Mouse (Mus musculus) stomach, embryonic 16.5 days (tissue): ENCODE results near the gene Cd28. TPM values are rescaled to one million over a fixed set of nuclear protein-coding genes. Genes with fewer than 3 reads are reported as not detected.

Experiments used
- ATAC-seq: fragments of 200-750 bp; cut with Nextera tagmentation; 2 replicates; pipeline ENCODE4 v1.8.0; 2017; ENCODE audit warnings: moderate number of reproducible peaks, moderate TSS enrichment; ENCODE audit not compliant: insufficient read depth, low FRiP score
- H3K27ac ChIP-seq: fragments of 300-500 bp; sonication (generic); 2 replicates; pipeline ENCODE4 v1.5.1; 2014; ENCODE audit warnings: low read length
- H3K27me3 ChIP-seq: fragments of 300-500 bp; sonication (generic); 2 replicates; pipeline ENCODE4 v1.6.1; 2014; ENCODE audit warnings: low read length, control low read depth, mixed read lengths; ENCODE audit not compliant: control insufficient read depth, insufficient read depth
- H3K36me3 ChIP-seq: fragments of 300-500 bp; sonication (generic); 2 replicates; pipeline ENCODE4 v1.6.1; 2014; ENCODE audit warnings: low read length; ENCODE audit not compliant: control insufficient read depth, insufficient read depth
- H3K4me1 ChIP-seq: fragments of 300-500 bp; sonication (generic); 2 replicates; pipeline ENCODE4 v1.6.1; 2014; ENCODE audit warnings: low read length, control low read depth, mixed read lengths; ENCODE audit not compliant: control insufficient read depth, insufficient read depth
- H3K4me2 ChIP-seq: fragments of 300-500 bp; sonication (generic); 2 replicates; pipeline ENCODE4 v1.6.1; 2014; ENCODE audit warnings: low read depth, low read length, mixed read lengths
- H3K4me3 ChIP-seq: fragments of 300-500 bp; sonication (generic); replicated peaks from 2 replicates; pipeline ENCODE4 v1.5.1; 2014; ENCODE audit warnings: mild to moderate bottlenecking, low read length
- H3K9ac ChIP-seq: fragments of 300-500 bp; sonication (generic); 2 replicates; pipeline ENCODE4 v1.6.1; 2014; ENCODE audit warnings: low read length
- H3K9me3 ChIP-seq: fragments of 300-500 bp; sonication (generic); replicated peaks from 2 replicates; pipeline ENCODE4 v1.6.1; 2016; ENCODE audit warnings: low read length, control low read depth; ENCODE audit not compliant: control insufficient read depth
- WGBS: fragments of 180-500 bp; shearing (Covaris S2); extraction: QIAGEN DNeasy Blood & Tissue Kit; methylation state at CpG from one replicate; pipeline ENCODE4 v1.1.7; 2014; 5-methylcytosine and 5-hydroxymethylcytosine counted together
- polyA plus RNA-seq: library from polyadenylated mRNA; unstranded; fragments of >200 nt; fragmentation: Nextera tagmentation; extraction: Ambion mirVana; gene quantifications from 2 replicates; pipeline ENCODE4 v1.2.1, GENCODE M21; 2015

Gene Cd28
- polyA plus RNA-seq, 1 experiment from 2014 or later: 0.31 TPM

- H3K4me2 ChIP-seq: no peak overlapping the region
- H3K27me3 ChIP-seq: no peaks in the 10 kb centered on the region
- H3K27ac ChIP-seq: no peak overlapping the region
- H3K4me3 ChIP-seq: no peak overlapping the region
- no peak for ATAC-seq
- no peak overlapping the region for H3K9ac ChIP-seq
- no peaks in the 10 kb centered on the region for H3K36me3 ChIP-seq
- H3K9me3 ChIP-seq: no peaks in the 10 kb centered on the region
- 91% methylated on average over 5 of the region's 5 CpGs for WGBS
- peaks cover 11% of the 10 kb centered on the region; the same call in 1 of the 2 replicates for H3K4me1 ChIP-seq
Observed at GRCm38 (mm10) chr1:60746856-60747255, 30.3 kb downstream of the Cd28 start.

DNA sequence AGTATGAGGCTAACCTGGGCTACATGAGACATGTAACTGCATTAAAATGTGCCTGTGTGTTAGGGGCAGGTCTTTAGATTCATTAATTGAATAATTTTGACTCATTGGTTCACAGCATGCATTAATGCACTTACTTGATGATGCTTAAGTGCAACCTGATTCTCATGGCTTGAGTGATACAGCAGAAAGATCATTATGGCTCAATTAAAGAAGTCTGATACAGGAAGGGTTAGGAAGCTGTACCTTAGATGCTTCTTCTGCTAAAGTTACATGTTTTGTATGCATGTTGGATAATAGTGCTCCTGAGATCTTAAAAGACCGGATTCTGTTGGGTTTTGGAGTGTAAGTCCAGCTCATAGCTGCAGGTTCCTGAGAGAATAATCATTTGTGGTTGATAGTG lies 31.7 kb downstream of the Cd28 start:
- Histone ChIP-seq H3K4me2 (no peak overlapping the region), H3K4me3 (no peak overlapping the region), H3K9ac (no peak overlapping the region), H3K27me3 (no peaks in the 10 kb centered on the region), H3K4me1 (peaks cover 11% of the 10 kb centered on the region; the same call in 1 of the 2 replicates), H3K9me3 (no peaks in the 10 kb centered on the region), H3K27ac (no peak overlapping the region), H3K36me3 (no peaks in the 10 kb centered on the region)
- no peak for ATAC-seq
- 86% methylated on average over 1 of the region's 1 CpGs for WGBS

GRCm38 (mm10) chr1:60748936-60749335 lies 32.3 kb downstream of the Cd28 start:
- H3K9me3 ChIP-seq: no peaks in the 10 kb centered on the region
- H3K9ac ChIP-seq: no peak overlapping the region
- WGBS: 73% methylated on average over 4 of the region's 4 CpGs
- H3K36me3 ChIP-seq: no peaks in the 10 kb centered on the region
- H3K27ac ChIP-seq: no peak overlapping the region
- H3K4me3 ChIP-seq: no peak overlapping the region
- no peak for ATAC-seq
- no peaks in the 10 kb centered on the region for H3K27me3 ChIP-seq
- no peak overlapping the region for H3K4me2 ChIP-seq
- H3K4me1 ChIP-seq: peaks cover 11% of the 10 kb centered on the region; the same call in 1 of the 2 replicates

DNA sequence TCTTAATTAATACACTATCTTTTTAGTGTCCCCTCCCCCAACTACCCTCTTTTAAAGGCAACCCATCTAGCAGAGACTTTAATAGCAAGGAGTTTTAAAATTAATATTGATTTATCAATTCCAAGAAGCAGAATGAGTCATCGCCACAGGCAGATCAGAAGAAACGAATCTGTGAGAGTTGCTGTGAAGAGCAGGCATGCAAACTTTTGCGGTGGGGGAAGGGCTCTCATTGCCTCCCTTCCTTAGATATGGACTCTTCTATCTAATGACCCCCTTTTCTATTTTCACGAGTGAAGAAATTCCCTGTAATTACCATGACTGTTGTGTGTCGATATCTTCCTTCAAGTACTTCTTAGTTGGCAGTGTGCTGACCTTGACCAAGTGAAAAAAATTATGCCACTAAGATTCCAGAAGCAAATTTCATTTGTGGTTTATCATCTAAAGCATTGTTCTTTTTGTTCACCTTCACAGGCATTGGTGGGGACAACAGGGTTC lies 32.8 kb downstream of the Cd28 start:
- Histone ChIP-seq H3K4me1 (peaks cover 11% of the 10 kb centered on the region; the same call in 1 of the 2 replicates), H3K4me2 (no peak overlapping the region), H3K27ac (no peak overlapping the region), H3K9me3 (no peaks in the 10 kb centered on the region), H3K4me3 (no peak overlapping the region), H3K36me3 (no peaks in the 10 kb centered on the region), H3K27me3 (no peaks in the 10 kb centered on the region), H3K9ac (no peak overlapping the region)
- no peak for ATAC-seq
- 72% methylated on average over 5 of the region's 5 CpGs for WGBS

DNA sequence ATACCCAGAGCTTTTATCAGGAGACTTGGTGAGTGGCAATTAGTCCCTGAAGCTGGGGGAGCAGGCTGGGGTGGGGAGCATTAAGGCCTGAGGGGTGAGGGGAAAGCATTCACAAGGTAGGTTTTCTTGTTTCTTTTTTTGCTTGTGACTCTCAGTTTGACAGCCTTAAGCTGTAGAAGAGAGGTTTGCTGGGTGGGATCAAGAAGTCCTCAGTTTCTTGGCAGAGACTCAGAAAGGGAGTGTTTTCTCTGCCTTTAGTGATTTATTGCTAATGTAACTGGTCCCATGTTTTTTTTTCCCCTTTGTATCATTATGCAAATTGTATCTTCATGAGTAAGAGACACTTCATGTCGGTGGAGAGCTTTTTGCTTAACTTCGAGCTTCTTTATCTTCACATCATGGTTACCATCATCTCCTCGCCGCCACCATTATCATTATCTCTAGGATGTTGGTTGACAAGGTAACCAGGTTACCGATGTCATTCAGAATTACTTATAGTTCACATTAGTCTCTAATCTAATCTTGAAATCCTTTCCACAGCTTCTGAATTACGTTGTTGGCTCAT lies 33.7 kb downstream of the Cd28 start:
- H3K4me1 ChIP-seq: peaks cover 11% of the 10 kb centered on the region; the same call in 1 of the 2 replicates
- H3K4me2 ChIP-seq: no peak overlapping the region
- H3K27me3 ChIP-seq: no peaks in the 10 kb centered on the region
- no peaks in the 10 kb centered on the region for H3K36me3 ChIP-seq
- no peak for ATAC-seq
- no peak overlapping the region for H3K9ac ChIP-seq
- no peak overlapping the region for H3K27ac ChIP-seq
- no peak overlapping the region for H3K4me3 ChIP-seq
- WGBS: 82% methylated on average over 6 of the region's 6 CpGs
- no peaks in the 10 kb centered on the region for H3K9me3 ChIP-seq

DNA sequence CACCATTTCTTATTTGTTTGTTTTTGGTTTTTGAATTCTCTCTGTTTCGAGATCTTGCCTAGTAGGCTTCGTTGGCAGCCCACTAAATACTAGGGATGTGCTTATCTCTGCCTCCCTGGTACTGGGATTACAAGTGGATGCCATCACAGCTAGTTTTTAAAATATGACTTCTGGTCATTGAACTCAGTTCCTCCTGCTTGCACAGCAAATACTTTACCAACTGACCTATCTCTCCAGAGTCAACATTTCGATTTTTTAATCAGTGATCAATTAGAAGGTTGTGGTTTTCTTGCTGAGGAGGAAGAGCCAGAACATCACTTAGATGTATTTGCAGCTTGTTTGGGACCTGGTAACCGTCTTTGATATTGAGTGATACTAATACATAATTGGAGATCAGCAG lies 34.4 kb downstream of the Cd28 start:
- peaks cover 9% of the 10 kb centered on the region; the same call in 1 of the 2 replicates for H3K4me1 ChIP-seq
- H3K4me3 ChIP-seq: no peak overlapping the region
- 86% methylated on average over 4 of the region's 4 CpGs for WGBS
- H3K4me2 ChIP-seq: no peak overlapping the region
- H3K36me3 ChIP-seq: no peaks in the 10 kb centered on the region
- H3K27me3 ChIP-seq: no peaks in the 10 kb centered on the region
- no peak for ATAC-seq
- H3K9ac ChIP-seq: no peak overlapping the region
- no peak overlapping the region for H3K27ac ChIP-seq
- H3K9me3 ChIP-seq: no peaks in the 10 kb centered on the region

GRCm38 (mm10) chr1:60752986-60753385 lies 36.4 kb downstream of the Cd28 start:
- WGBS: 72% methylated on average over 1 of the region's 1 CpGs
- ATAC-seq: no peak
- no peak overlapping the region for H3K27ac ChIP-seq
- no peaks in the 10 kb centered on the region for H3K27me3 ChIP-seq
- H3K9ac ChIP-seq: no peak overlapping the region
- H3K9me3 ChIP-seq: no peaks in the 10 kb centered on the region
- no peaks in the 10 kb centered on the region for H3K36me3 ChIP-seq
- no peak overlapping the region for H3K4me2 ChIP-seq
- no peak overlapping the region for H3K4me3 ChIP-seq
- H3K4me1 ChIP-seq: 0 out of 2 replicates have a peak, but pooled peaks cover 6% of the 10 kb centered on the region

- Histone ChIP-seq H3K4me3 (no peak overlapping the region), H3K27ac (no peak overlapping the region), H3K9me3 (no peaks in the 10 kb centered on the region), H3K27me3 (no peaks in the 10 kb centered on the region), H3K36me3 (no peaks in the 10 kb centered on the region), H3K9ac (no peak overlapping the region), H3K4me1 (0 out of 2 replicates have a peak, but pooled peaks cover 6% of the 10 kb centered on the region), H3K4me2 (no peak overlapping the region)
- ATAC-seq: no peak
- WGBS: 91% methylated on average over 12 of the region's 12 CpGs
Observed at GRCm38 (mm10) chr1:60753981-60754380, 37.4 kb downstream of the Cd28 start.

GRCm38 (mm10) chr1:60755391-60756243 lies 39.0 kb downstream of the Cd28 start:
- H3K9me3 ChIP-seq: no peaks in the 10 kb centered on the region
- no peak overlapping the region for H3K27ac ChIP-seq
- ATAC-seq: no peak
- H3K9ac ChIP-seq: no peak overlapping the region
- H3K4me1 ChIP-seq: no peaks in the 10 kb centered on the region
- H3K36me3 ChIP-seq: no peaks in the 10 kb centered on the region
- 73% methylated on average over 7 of the region's 7 CpGs for WGBS
- H3K27me3 ChIP-seq: no peaks in the 10 kb centered on the region
- no peak overlapping the region for H3K4me2 ChIP-seq
- no peak overlapping the region for H3K4me3 ChIP-seq
